Mouse (Mus musculus) layer of hippocampus, postnatal 14 days (tissue): ENCODE data around the gene Olfr700. TPM values are rescaled to one million over a fixed set of nuclear protein-coding genes. Genes with fewer than 3 reads are reported as not detected.
"Not testable (repeated sequence)": the region's sequence is repeated elsewhere in the genome, so short reads cannot be mapped to it uniquely, and the experiment has no call there.

Source experiments
- DNase-seq, 2 experiments: peaks; one replicate each; pipeline ENCODE4 v3.0.0; 2021 to 2022; ENCODE audit warnings: low spot score in 2 of 2, mixed read lengths in 1 of 2
- long read RNA-seq, 2 experiments: library from polyadenylated mRNA; stranded (forward); transcript quantifications; one replicate each; pipeline ENCODE4 v2.0.0; 2021
- total RNA-seq, 2 experiments: library from RNA; stranded (reverse); gene quantifications; 2 replicates each; pipeline ENCODE4 v1.2.3; 2021

Olfr700 gene
- not detected for total RNA-seq
- long read RNA-seq, experiment 1: 0 reads
- long read RNA-seq, experiment 2: 0 reads

- no peak for DNase-seq
Observed at GRCm38 (mm10) chr7:106808734-106809133, at the start of gene Olfr700. Gene Olfr700 (minus strand): TSS chr7:106808834.

GRCm38 (mm10) chr7:106843060-106843459, 34.4 kb upstream of the Olfr700 start, which contains the start of gene Olfr703:
Gene Olfr703 (plus strand): TSS chr7:106843360.
- DNase-seq: no peak

DNA sequence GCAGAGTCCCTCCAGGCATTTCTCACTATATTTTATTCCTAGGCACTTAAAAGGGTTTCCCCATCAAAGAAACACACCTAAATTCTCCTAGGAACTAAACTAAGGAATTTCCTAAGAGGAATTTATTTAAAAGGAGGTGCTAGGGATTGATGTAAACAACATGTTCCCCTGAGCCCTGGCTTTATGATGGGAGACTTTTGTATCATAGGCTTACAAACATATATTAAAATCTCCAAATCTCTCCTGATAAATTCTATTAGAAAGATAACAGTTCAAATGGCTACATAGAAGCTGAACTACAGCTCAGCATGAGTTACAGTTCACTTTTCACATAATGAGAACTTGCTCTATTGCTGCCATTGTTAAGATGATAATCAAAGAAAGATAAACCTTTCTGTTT, 25.2 kb upstream of the Olfr700 start, which contains the start of gene Olfr702:
Gene Olfr702 (minus strand): TSS at position 101 of the 400 bp plus-strand sequence.
- no peak for DNase-seq

DNA sequence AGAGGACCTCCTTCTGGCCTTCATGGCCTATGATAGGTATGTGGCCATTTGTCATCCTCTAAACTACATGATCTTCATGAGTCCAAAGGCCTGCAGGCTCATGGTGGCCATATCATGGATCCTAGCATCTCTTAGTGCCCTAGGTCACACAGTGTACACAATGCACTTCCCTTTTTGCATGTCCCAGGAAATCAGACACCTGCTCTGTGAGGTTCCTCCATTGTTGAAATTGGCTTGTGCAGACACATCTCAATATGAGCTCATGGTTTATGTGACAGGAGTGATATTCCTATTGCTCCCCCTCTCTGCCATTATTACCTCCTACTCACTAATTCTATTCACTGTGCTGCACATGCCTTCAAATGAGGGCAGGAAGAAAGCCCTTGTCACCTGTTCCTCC, 9.8 kb upstream of the Olfr700 start:
- DNase-seq: no peak

GRCm38 (mm10) chr7:106815775-106816174, 7.1 kb upstream of the Olfr700 start:
- DNase-seq: no peak

DNA sequence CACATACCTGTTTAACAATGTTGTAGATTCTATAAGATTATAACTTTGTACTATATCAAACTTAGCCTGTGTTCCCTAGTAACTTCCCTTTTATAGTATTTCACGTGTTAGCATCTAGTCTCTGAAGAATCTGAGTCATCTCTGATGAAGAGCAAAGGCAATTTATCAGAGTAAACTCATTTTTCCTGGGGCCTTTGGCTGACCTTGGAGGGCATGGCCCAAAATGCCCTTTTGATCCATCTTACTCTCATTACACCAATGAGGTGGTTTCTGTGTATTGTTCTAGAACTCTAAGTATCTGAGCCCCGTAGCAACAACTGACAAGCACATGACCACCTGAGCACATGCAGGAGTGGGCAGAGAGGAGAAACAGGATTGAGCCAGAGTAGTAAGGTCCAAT, 5.2 kb upstream of the Olfr700 start, which contains the start of gene Olfr701:
Gene Olfr701 (plus strand): TSS at position 301 of the 400 bp plus-strand sequence.
- no peak for DNase-seq

DNA sequence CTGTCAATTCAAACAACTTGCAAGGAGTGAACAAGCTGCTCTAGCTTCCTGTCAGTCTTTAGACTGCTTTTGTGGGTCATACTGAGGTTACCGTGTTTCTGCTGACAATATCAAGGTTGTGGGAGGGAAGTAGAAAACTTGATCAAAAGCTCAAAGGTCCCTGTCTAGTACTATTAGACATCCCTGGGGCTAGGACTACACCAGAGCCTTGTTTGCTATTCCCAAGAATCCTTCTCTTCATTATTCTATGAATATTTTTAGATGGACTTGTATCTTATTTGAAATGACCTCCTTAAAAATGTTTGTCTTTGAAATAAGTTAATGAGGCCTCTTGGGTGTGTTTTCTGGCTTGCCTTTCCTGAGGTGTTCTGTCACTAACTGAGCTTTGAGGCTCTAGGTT, 15.5 kb downstream of the Olfr700 start, which contains the start of gene Olfr699:
Gene Olfr699 (minus strand): TSS at position 101 of the 400 bp plus-strand sequence.
- DNase-seq: no peak

GRCm38 (mm10) chr7:106788330-106788729, 20.3 kb downstream of the Olfr700 start:
- DNase-seq: no peak

GRCm38 (mm10) chr7:106761008-106761407, 47.6 kb downstream of the Olfr700 start:
- DNase-seq: not testable (repeated sequence)

GRCm38 (mm10) chr7:106758800-106759199, 49.8 kb downstream of the Olfr700 start:
- no peak for DNase-seq

Other genes with a start within 250 kb of the Olfr700 start
- gene Olfr693, start 128.2 kb downstream of the Olfr700 start, total RNA-seq: not detected
- not detected for gene Olfr694, start 117.0 kb downstream of the Olfr700 start, total RNA-seq
- not detected for gene Olfr695, start 92.4 kb downstream of the Olfr700 start, total RNA-seq
- gene Olfr697, start 66.4 kb downstream of the Olfr700 start, total RNA-seq: not detected
- gene Olfr698, start 53.4 kb downstream of the Olfr700 start, total RNA-seq: not detected
- gene Olfr699, start 15.6 kb downstream of the Olfr700 start, total RNA-seq: not detected
- gene Olfr701, start 5.3 kb upstream of the Olfr700 start, total RNA-seq: not detected
- gene Olfr702, start 25.1 kb upstream of the Olfr700 start, total RNA-seq: not detected
- gene Olfr703, start 34.5 kb upstream of the Olfr700 start, total RNA-seq: not detected
- not detected for gene Olfr704, start 54.4 kb upstream of the Olfr700 start, total RNA-seq
- not detected for gene Olfr705, start 68.1 kb upstream of the Olfr700 start, total RNA-seq
- gene Olfr706, start 79.3 kb upstream of the Olfr700 start, total RNA-seq: not detected
- gene Olfr707, start 92.4 kb upstream of the Olfr700 start, total RNA-seq: not detected
- gene Olfr1532-ps1, start 99.2 kb upstream of the Olfr700 start, total RNA-seq: not detected
- gene Olfr709-ps1, start 123.4 kb upstream of the Olfr700 start, total RNA-seq: not detected
- not detected for gene Olfr710, start 139.5 kb upstream of the Olfr700 start, total RNA-seq
- under 1 TPM in 1 of 2 experiments, not detected in 1; 0.05 TPM for gene Olfr6, start 155.1 kb upstream of the Olfr700 start, total RNA-seq
- gene Olfr711, start 166.6 kb upstream of the Olfr700 start, total RNA-seq: not detected
- gene Olfr2, start 197.2 kb upstream of the Olfr700 start, total RNA-seq: not detected
- gene Olfr713, start 222.3 kb upstream of the Olfr700 start, total RNA-seq: not detected